Mouse (Mus musculus) right cerebral cortex, postnatal 10 days (tissue): ENCODE results near the gene Ttc41.
A peak's percentile ranks its signal among the peaks of the same experiment; 100 is the strongest.

ENCODE experiments used
- DNase-seq, 2 experiments: peaks; one replicate each; pipeline ENCODE4 v3.0.0; 2021; ENCODE audit warnings: low spot score in 2 of 2

Gene Ttc41

GRCm38 (mm10) chr10:86755816-86756502 lies 50.3 kb downstream of the Ttc41 start:
- DNase-seq, result no peak

GRCm38 (mm10) chr10:86757724-86758123 lies 52.1 kb downstream of the Ttc41 start:
- no peak for DNase-seq

- no peak for DNase-seq
These were observed 52.6 kb downstream of the Ttc41 start for GRCm38 (mm10) chr10:86758211-86758610.

- DNase-seq, result no peak
These were observed 55.6 kb downstream of the Ttc41 start for GRCm38 (mm10) chr10:86761236-86761635.

- DNase-seq, result no peak
These were observed 56.2 kb downstream of the Ttc41 start for GRCm38 (mm10) chr10:86761722-86762383.

GRCm38 (mm10) chr10:86762384-86762730 lies 56.7 kb downstream of the Ttc41 start:
- no peak for DNase-seq

- DNase-seq, result no peak
These were observed 58.1 kb downstream of the Ttc41 start, which contains the start of gene Gm49358 for GRCm38 (mm10) chr10:86763672-86764071. Gene Gm49358 (plus strand): TSS chr10:86763972.

GRCm38 (mm10) chr10:86765344-86765966 lies 59.8 kb downstream of the Ttc41 start:
- no peak for DNase-seq

- DNase-seq, result no peak
These were observed 63.6 kb downstream of the Ttc41 start for GRCm38 (mm10) chr10:86769216-86769615.

GRCm38 (mm10) chr10:86769797-86770196 lies 64.2 kb downstream of the Ttc41 start:
- no peak for DNase-seq

- no peak for DNase-seq
These were observed 66.1 kb downstream of the Ttc41 start for GRCm38 (mm10) chr10:86771701-86772100.

GRCm38 (mm10) chr10:86772231-86772631 lies 66.6 kb downstream of the Ttc41 start:
- DNase-seq, result no peak

- no peak for DNase-seq
These were observed 67.7 kb downstream of the Ttc41 start for GRCm38 (mm10) chr10:86773360-86773759.

- DNase-seq, result no peak
These were observed 70.7 kb downstream of the Ttc41 start for GRCm38 (mm10) chr10:86776281-86776680.

- DNase-seq, result no peak
These were observed 72.2 kb downstream of the Ttc41 start for GRCm38 (mm10) chr10:86777614-86778319.

GRCm38 (mm10) chr10:86778398-86779116 lies 72.9 kb downstream of the Ttc41 start, which contains the start of gene Nt5dc3:
Gene Nt5dc3 (plus strand): TSS chr10:86779005.
- peak; percentile 95 to 96 for DNase-seq

- peak in 1 of 2 experiments; percentile 48 for DNase-seq
These were observed 73.6 kb downstream of the Ttc41 start for GRCm38 (mm10) chr10:86779117-86779755.

GRCm38 (mm10) chr10:86779816-86780500 lies 74.3 kb downstream of the Ttc41 start:
- no peak for DNase-seq

- DNase-seq, result no peak
These were observed 76.0 kb downstream of the Ttc41 start for GRCm38 (mm10) chr10:86781641-86782040.

- no peak for DNase-seq
These were observed 77.0 kb downstream of the Ttc41 start for GRCm38 (mm10) chr10:86782656-86783055.
